Mouse (Mus musculus) small intestine, adult 10 weeks (tissue): Measurements from ENCODE around the gene Dapl1. TPM values are rescaled to one million over a fixed set of nuclear protein-coding genes. Genes with fewer than 3 reads are reported as not detected.

Experiments
- polyA plus RNA-seq: library from polyadenylated mRNA; stranded (reverse); fragments of 350-450 nt; fragmentation: Illumina TruSeq; extraction: RNeasy Lipid Tissue Mini Kit (QIAGEN cat#74804); gene quantifications from one replicate; pipeline ENCODE4 v1.2.3, GENCODE M21; 2014; ENCODE audit warnings: low replicate concordance

The Dapl1 gene
- not detected for polyA plus RNA-seq

GRCm38 (mm10) chr2:59484438-59484837, at the start of gene Dapl1:
Gene Dapl1 (plus strand): TSS chr2:59484653.

Other genes with a start within 250 kb of the Dapl1 start
- gene Tanc1, start 127.4 kb downstream of the Dapl1 start, polyA plus RNA-seq: 20.0 TPM